Mouse (Mus musculus): Measurements from ENCODE around the gene Crhr1. TPM values are rescaled to one million over a fixed set of nuclear protein-coding genes. Genes with fewer than 3 reads are reported as not detected.
A peak's percentile ranks its signal among the peaks of the same experiment; 100 is the strongest.

The Crhr1 gene
- polyA plus RNA-seq, 1 experiment from 2014 or later, result 9.3 TPM

DNA sequence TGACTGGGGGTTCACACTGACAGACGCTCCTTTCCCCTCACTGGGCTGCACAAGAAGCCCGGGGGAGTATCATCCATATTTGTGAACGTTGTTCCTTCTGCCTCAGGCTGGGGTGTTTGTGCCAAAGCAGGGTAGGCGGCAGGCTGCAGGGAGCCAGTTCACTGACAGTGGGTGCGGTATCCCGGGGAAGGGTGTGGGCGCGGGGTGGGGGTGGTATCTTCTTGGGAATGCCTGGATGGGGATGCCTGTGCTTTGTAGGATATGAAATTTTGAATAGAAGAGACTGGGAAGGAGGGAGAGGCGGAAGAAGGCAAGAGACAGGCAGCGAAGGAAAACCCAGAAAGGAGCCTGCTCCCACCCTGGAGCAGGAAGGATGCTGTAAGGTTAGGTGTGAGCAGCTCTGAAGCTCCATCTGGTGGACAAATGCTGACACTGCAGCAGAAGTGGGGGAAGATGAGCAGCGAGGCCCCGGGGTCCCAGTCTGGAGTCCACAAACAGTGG is 38.7 kb downstream of the Crhr1 start:
- no peaks in the 10 kb centered on the region for H3K36me3 ChIP-seq (ENCODE audit: control insufficient read depth, insufficient read depth, low read length)
- peak overlapping the region; percentile 58 for H3K9ac ChIP-seq (ENCODE audit: low read depth, low read length)
- H3K27me3 ChIP-seq (ENCODE audit: control insufficient read depth, insufficient read depth, low read depth, low read length), result no peaks in the 10 kb centered on the region
- H3K4me1 ChIP-seq (ENCODE audit: control insufficient read depth, insufficient read depth, low read length), result peaks cover 3% of the 10 kb centered on the region
- no peaks in the 10 kb centered on the region for H3K9me3 ChIP-seq (replicated peaks; ENCODE audit: control insufficient read depth, low read length, poor library complexity, severe bottlenecking)
- ATAC-seq, result 0 out of 2 replicates have a peak, but pooled peaks have one; percentile 40
- 0 out of 2 replicates have a peak overlapping the region, but pooled peaks have one; percentile 19 for H3K27ac ChIP-seq (ENCODE audit: low read length)
- H3K4me2 ChIP-seq (ENCODE audit: low read length), result peak overlapping the region; percentile 42
- WGBS, result 33% methylated on average over 12 of the region's 12 CpGs
- H3K4me3 ChIP-seq (ENCODE audit: low read depth, low read length), result no peak overlapping the region; the same call in 1 of the 2 replicates

DNA sequence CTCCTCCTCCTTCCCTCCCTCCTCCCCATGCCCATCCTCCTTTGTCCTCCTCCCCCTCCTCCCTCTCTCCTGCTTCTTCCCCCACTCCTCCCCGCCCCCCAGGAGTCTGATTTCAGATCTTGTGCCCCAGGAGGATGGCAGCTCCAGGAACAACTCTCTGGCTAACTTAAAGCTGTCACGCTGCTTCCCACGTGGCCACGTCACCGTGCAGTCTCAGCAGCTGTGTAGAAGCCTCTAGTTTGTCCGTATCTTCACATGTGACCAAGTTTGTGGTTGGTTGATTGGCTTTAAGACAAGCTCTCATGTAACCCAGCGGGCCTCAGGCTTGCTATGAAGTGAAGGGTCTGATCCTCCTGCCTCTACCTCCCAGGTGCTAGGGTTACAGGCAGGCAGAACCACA is 46.2 kb downstream of the Crhr1 start:
- H3K4me3 ChIP-seq (ENCODE audit: low read depth, low read length), result no peak overlapping the region
- H3K27me3 ChIP-seq (ENCODE audit: control insufficient read depth, insufficient read depth, low read depth, low read length), result no peaks in the 10 kb centered on the region
- 0 out of 2 replicates have a peak overlapping the region, but pooled peaks have one; percentile 30 for H3K9ac ChIP-seq (ENCODE audit: low read depth, low read length)
- peaks cover 3% of the 10 kb centered on the region; the same call in 1 of the 2 replicates for H3K4me1 ChIP-seq (ENCODE audit: control insufficient read depth, insufficient read depth, low read length)
- WGBS, result 32% methylated on average over 7 of the region's 7 CpGs
- H3K4me2 ChIP-seq (ENCODE audit: low read length), result no peak overlapping the region
- no peak overlapping the region for H3K27ac ChIP-seq (ENCODE audit: low read length)
- no peaks in the 10 kb centered on the region for H3K36me3 ChIP-seq (ENCODE audit: control insufficient read depth, insufficient read depth, low read length)
- no peak for ATAC-seq
- no peaks in the 10 kb centered on the region for H3K9me3 ChIP-seq (replicated peaks; ENCODE audit: control insufficient read depth, low read length, poor library complexity, severe bottlenecking)

DNA sequence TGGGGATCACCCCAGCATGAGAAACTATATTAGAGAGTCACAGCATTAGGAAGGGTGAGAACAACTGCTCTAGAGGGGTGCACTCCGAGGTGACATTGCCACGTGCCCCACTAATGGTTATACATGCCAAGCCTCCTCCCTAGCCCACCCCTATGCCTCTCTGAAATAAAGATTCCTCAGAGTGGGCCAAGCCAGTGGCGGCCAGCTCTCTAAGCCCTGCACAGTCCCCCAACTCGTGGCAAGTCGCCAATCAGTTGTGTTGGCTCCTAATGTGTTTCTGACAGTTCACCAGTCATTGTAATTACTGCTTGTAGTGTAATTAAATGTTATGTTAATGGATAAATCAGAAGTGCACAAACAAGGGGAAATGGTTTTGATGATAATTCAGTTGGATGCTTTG is 47.1 kb downstream of the Crhr1 start:
- Histone ChIP-seq H3K4me3 (ENCODE audit: low read depth, low read length) (no peak overlapping the region), H3K4me1 (ENCODE audit: control insufficient read depth, insufficient read depth, low read length) (peaks cover 3% of the 10 kb centered on the region; the same call in 1 of the 2 replicates), H3K36me3 (ENCODE audit: control insufficient read depth, insufficient read depth, low read length) (no peaks in the 10 kb centered on the region), H3K9me3 (replicated peaks; ENCODE audit: control insufficient read depth, low read length, poor library complexity, severe bottlenecking) (no peaks in the 10 kb centered on the region), H3K9ac (ENCODE audit: low read depth, low read length) (no peak overlapping the region), H3K27me3 (ENCODE audit: control insufficient read depth, insufficient read depth, low read depth, low read length) (no peaks in the 10 kb centered on the region), H3K4me2 (ENCODE audit: low read length) (no peak overlapping the region), H3K27ac (ENCODE audit: low read length) (no peak overlapping the region)
- no peak for ATAC-seq
- WGBS, result 61% methylated on average over 5 of the region's 5 CpGs

DNA sequence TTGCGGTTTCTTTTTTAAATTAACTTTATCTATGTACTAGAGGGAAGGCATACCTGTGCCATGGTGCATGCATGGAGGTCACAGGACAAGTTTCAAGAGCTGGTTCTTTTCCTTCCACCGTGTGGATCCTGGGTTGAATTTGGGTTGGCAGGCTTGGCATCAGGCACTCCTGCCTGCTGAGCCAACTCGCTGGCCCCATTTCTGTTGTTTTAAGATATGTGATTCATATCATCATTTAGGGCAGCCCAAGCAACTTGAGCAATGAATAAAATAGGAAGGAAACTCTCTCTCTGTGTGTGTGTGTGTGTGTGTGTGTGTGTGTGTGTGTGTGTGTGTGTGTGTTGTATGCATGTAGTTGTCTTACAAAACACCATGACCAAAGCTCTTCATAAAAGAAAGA is 49.5 kb downstream of the Crhr1 start:
- no peak overlapping the region for H3K9ac ChIP-seq (ENCODE audit: low read depth, low read length)
- ATAC-seq, result no peak
- WGBS, result 90% methylated on average over 3 of the region's 3 CpGs
- H3K4me2 ChIP-seq (ENCODE audit: low read length), result no peak overlapping the region
- H3K9me3 ChIP-seq (replicated peaks; ENCODE audit: control insufficient read depth, low read length, poor library complexity, severe bottlenecking), result no peaks in the 10 kb centered on the region
- no peaks in the 10 kb centered on the region for H3K36me3 ChIP-seq (ENCODE audit: control insufficient read depth, insufficient read depth, low read length)
- H3K27me3 ChIP-seq (ENCODE audit: control insufficient read depth, insufficient read depth, low read depth, low read length), result no peaks in the 10 kb centered on the region
- H3K4me1 ChIP-seq (ENCODE audit: control insufficient read depth, insufficient read depth, low read length), result peaks cover 3% of the 10 kb centered on the region; the same call in 1 of the 2 replicates
- H3K4me3 ChIP-seq (ENCODE audit: low read depth, low read length), result no peak overlapping the region
- H3K27ac ChIP-seq (ENCODE audit: low read length), result no peak overlapping the region

DNA sequence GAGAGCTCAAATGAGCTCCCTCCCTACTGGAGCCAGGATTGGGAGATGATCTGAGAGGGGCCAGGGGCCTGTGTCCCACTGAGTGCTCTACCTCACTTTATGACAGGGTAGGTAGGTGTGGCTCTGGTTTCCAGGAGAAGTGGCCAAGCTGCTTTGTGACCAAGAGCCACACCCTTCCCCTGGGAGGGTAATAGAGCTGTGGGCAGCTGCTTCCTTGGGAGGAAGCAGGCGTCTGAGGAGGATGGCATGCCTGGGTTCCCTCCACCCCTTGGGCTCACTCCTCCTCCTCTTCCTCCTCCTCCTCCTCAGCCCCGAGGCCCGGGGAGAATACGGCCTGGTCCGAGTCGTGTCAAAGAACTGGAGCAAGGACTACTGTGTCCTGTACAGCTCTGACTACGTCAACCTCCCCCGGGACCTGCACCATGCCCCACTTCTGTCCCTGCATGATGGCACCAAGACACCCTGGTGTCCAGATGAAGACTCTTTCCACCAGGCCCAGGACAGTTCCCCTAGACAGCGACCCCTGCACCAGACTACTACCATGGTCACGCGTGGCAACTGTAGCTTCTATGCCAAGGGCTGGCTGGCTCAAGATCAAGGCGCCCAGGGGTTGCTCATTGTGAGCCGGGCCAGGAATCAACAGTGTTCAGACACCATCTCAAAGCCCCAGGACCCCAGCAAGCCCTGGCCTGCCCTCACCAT is 53.6 kb downstream of the Crhr1 start, which contains the start of gene Sppl2c:
TSS of gene Sppl2c (plus strand) at position 193 of the 702 bp plus-strand sequence.
- 86% methylated on average over 13 of the region's 13 CpGs for WGBS
- Histone ChIP-seq H3K27me3 (ENCODE audit: control insufficient read depth, insufficient read depth, low read depth, low read length) (no peaks in the 10 kb centered on the region), H3K4me3 (ENCODE audit: low read depth, low read length) (no peak within 1 kb of the TSS), H3K27ac (ENCODE audit: low read length) (no peak within 1 kb of the TSS), H3K9me3 (replicated peaks; ENCODE audit: control insufficient read depth, low read length, poor library complexity, severe bottlenecking) (no peaks in the 10 kb centered on the region), H3K4me2 (ENCODE audit: low read length) (no peak within 1 kb of the TSS), H3K36me3 (ENCODE audit: control insufficient read depth, insufficient read depth, low read length) (no peaks in the 10 kb centered on the region), H3K9ac (ENCODE audit: low read depth, low read length) (no peak within 1 kb of the TSS), H3K4me1 (ENCODE audit: control insufficient read depth, insufficient read depth, low read length) (no peaks in the 10 kb centered on the region)
- ATAC-seq, result no peak

DNA sequence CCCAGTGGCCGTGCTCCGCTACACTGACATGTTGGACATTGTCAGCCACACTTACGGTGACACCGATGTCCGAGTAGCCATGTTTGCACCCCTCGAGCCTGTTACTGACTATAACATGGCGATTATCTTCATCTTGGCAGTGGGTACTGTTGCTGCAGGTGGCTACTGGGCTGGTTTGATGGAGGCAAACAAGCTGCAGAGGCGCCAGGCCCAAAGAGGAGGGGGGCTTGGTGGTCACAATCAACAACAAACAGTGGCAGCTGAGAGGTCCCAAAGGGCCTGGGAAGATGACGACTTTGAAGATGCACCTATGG is 54.1 kb downstream of the Crhr1 start:
- no peak overlapping the region for H3K4me3 ChIP-seq (ENCODE audit: low read depth, low read length)
- H3K9ac ChIP-seq (ENCODE audit: low read depth, low read length), result no peak overlapping the region
- H3K27ac ChIP-seq (ENCODE audit: low read length), result no peak overlapping the region
- WGBS, result 92% methylated on average over 9 of the region's 9 CpGs
- H3K36me3 ChIP-seq (ENCODE audit: control insufficient read depth, insufficient read depth, low read length), result no peaks in the 10 kb centered on the region
- H3K4me2 ChIP-seq (ENCODE audit: low read length), result no peak overlapping the region
- H3K27me3 ChIP-seq (ENCODE audit: control insufficient read depth, insufficient read depth, low read depth, low read length), result no peaks in the 10 kb centered on the region
- no peak for ATAC-seq
- no peaks in the 10 kb centered on the region for H3K4me1 ChIP-seq (ENCODE audit: control insufficient read depth, insufficient read depth, low read length)
- H3K9me3 ChIP-seq (replicated peaks; ENCODE audit: control insufficient read depth, low read length, poor library complexity, severe bottlenecking), result no peaks in the 10 kb centered on the region

DNA sequence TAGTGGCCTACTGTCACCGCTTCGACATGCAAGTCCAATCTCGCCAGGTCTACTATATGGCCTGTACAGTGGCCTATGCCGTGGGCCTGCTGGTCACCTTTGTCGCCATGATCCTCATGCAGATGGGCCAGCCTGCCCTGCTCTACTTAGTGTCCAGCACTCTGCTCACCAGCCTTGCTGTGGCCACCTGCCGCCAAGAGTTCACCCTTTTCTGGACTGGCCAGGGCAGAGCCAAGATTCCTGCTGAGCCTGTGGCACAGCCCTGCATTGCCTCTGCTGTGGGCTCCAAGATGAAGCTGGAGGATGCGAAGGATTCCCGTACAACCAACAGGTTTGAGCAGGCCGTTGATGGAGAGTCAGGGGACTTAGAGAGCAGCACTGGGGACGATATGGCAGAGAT is 55.1 kb downstream of the Crhr1 start:
- Histone ChIP-seq H3K4me3 (ENCODE audit: low read depth, low read length) (no peak overlapping the region), H3K4me2 (ENCODE audit: low read length) (no peak overlapping the region), H3K9me3 (replicated peaks; ENCODE audit: control insufficient read depth, low read length, poor library complexity, severe bottlenecking) (no peaks in the 10 kb centered on the region), H3K27ac (ENCODE audit: low read length) (no peak overlapping the region), H3K4me1 (ENCODE audit: control insufficient read depth, insufficient read depth, low read length) (no peaks in the 10 kb centered on the region), H3K27me3 (ENCODE audit: control insufficient read depth, insufficient read depth, low read depth, low read length) (no peaks in the 10 kb centered on the region), H3K36me3 (ENCODE audit: control insufficient read depth, insufficient read depth, low read length) (no peaks in the 10 kb centered on the region), H3K9ac (ENCODE audit: low read depth, low read length) (no peak overlapping the region)
- WGBS, result 94% methylated on average over 10 of the region's 10 CpGs
- ATAC-seq, result no peak

DNA sequence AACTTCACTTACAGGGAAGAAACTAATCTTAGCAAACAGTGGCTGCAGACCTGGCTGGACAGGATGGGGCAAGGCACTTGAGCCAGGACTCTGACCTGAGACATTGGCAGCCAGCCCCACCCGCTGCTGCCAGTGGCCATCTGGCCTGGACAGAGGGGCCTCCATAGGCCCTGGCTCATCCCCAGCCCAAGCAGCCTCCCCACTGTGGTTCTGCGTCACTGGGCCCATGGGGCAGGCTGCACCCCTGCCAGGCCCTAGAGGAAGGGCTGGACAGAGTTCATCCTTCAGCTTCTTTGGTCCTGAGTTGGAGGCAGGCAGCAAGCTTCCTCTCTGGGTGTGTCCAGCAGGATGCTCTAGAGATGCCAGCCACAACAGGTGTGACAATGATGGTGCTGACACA is 57.4 kb downstream of the Crhr1 start:
- no peak overlapping the region for H3K4me2 ChIP-seq (ENCODE audit: low read length)
- H3K27ac ChIP-seq (ENCODE audit: low read length), result no peak overlapping the region
- H3K9me3 ChIP-seq (replicated peaks; ENCODE audit: control insufficient read depth, low read length, poor library complexity, severe bottlenecking), result no peaks in the 10 kb centered on the region
- no peaks in the 10 kb centered on the region for H3K36me3 ChIP-seq (ENCODE audit: control insufficient read depth, insufficient read depth, low read length)
- ATAC-seq, result no peak
- no peak overlapping the region for H3K4me3 ChIP-seq (ENCODE audit: low read depth, low read length)
- WGBS, result 88% methylated on average over 2 of the region's 2 CpGs
- H3K9ac ChIP-seq (ENCODE audit: low read depth, low read length), result no peak overlapping the region
- H3K4me1 ChIP-seq (ENCODE audit: control insufficient read depth, insufficient read depth, low read length), result no peaks in the 10 kb centered on the region
- H3K27me3 ChIP-seq (ENCODE audit: control insufficient read depth, insufficient read depth, low read depth, low read length), result no peaks in the 10 kb centered on the region

DNA sequence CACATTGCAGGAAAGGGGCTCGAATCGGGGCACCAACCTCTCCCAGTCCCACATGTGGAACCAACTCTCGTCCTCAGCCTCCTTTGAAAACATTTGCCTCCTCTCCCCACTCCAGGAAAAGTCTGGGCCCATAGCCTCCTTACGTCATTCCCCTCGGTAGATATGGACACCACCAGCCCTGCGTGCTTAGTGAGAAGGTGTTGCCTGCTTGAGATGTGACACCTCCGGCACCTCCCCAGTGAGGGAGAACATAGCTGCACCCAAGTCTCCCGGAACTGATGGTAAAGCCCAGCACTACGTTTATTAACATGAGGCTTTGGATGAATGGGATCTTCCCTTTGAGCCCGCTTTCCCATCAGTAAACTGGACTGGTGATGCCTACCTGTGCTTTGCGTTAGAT is 62.7 kb downstream of the Crhr1 start:
- Histone ChIP-seq H3K36me3 (ENCODE audit: control insufficient read depth, insufficient read depth, low read length) (no peaks in the 10 kb centered on the region), H3K4me2 (ENCODE audit: low read length) (peak overlapping the region; percentile 40), H3K27me3 (ENCODE audit: control insufficient read depth, insufficient read depth, low read depth, low read length) (peaks cover 4% of the 10 kb centered on the region; the same call in 1 of the 2 replicates), H3K27ac (ENCODE audit: low read length) (no peak overlapping the region), H3K9ac (ENCODE audit: low read depth, low read length) (no peak overlapping the region; the same call in 1 of the 2 replicates), H3K4me1 (ENCODE audit: control insufficient read depth, insufficient read depth, low read length) (no peaks in the 10 kb centered on the region), H3K9me3 (replicated peaks; ENCODE audit: control insufficient read depth, low read length, poor library complexity, severe bottlenecking) (no peaks in the 10 kb centered on the region), H3K4me3 (ENCODE audit: low read depth, low read length) (no peak overlapping the region)
- WGBS, result 74% methylated on average over 11 of the region's 11 CpGs
- ATAC-seq, result peak; percentile 39; the same call in 1 of the 2 replicates

Data from midbrain, embryonic 16.5 days (tissue).